Mouse (Mus musculus) spleen, adult 2 months (tissue): Measurements from ENCODE around the gene Nrxn1. TPM values are rescaled to one million over a fixed set of nuclear protein-coding genes. Genes with fewer than 3 reads are reported as not detected.

Source experiments
- DNase-seq, 2 experiments: peaks; one replicate each; pipeline versions ENCODE4 v3.0.0 to v3.0.0-alpha.2; 2012 to 2021; ENCODE audit warnings: low spot score in 2 of 2, low read depth in 1 of 2
- H3K27ac ChIP-seq: fragments of 200-500 bp; 2 replicates; pipeline ENCODE4 v1.5.1; 2012; ENCODE audit warnings: low read length, inconsistent platforms; ENCODE audit not compliant: insufficient read depth
- H3K27me3 ChIP-seq: fragments of 200-500 bp; 2 replicates; pipeline ENCODE4 v1.6.1; 2012; ENCODE audit warnings: mild to moderate bottlenecking, moderate library complexity, low read length, inconsistent platforms; ENCODE audit not compliant: control insufficient read depth, insufficient read depth
- H3K36me3 ChIP-seq: fragments of 200-500 bp; 2 replicates; pipeline ENCODE4 v1.6.1; 2012; ENCODE audit warnings: mild to moderate bottlenecking, low read length, inconsistent platforms; ENCODE audit not compliant: control insufficient read depth, insufficient read depth
- H3K4me1 ChIP-seq: fragments of 200-500 bp; 2 replicates; pipeline ENCODE4 v1.6.1; 2011; ENCODE audit warnings: inconsistent platforms; ENCODE audit not compliant: control insufficient read depth, insufficient read depth, insufficient read length
- H3K4me3 ChIP-seq: fragments of 200-500 bp; 2 replicates; pipeline ENCODE4 v1.5.1; 2011; ENCODE audit warnings: mild to moderate bottlenecking, inconsistent platforms; ENCODE audit not compliant: insufficient read depth, insufficient read length; ENCODE audit errors: extremely low read depth
- CTCF ChIP-seq: fragments of 200-500 bp; IDR thresholded peaks from 2 replicates; pipeline ENCODE4 v1.5.1; 2011; ENCODE audit warnings: mild to moderate bottlenecking, inconsistent platforms; ENCODE audit not compliant: insufficient read depth, insufficient read length, insufficient replicate concordance; ENCODE audit errors: extremely low read depth
- POLR2A ChIP-seq: fragments of 200-500 bp; IDR thresholded peaks from 2 replicates; pipeline ENCODE4 v1.6.1; 2011; ENCODE audit warnings: low read depth, low read length, inconsistent platforms
- WGBS: fragments of 180-500 bp; shearing (Covaris S2); methylation state at CpG from one replicate; pipeline ENCODE4 v1.1.7; 2018; 5-methylcytosine and 5-hydroxymethylcytosine counted together
- polyA plus RNA-seq: library from polyadenylated mRNA; depleted of rRNA; stranded (reverse); fragments of >200 nt; gene quantifications from 2 replicates; pipeline ENCODE4 v1.2.3, GENCODE M21; 2012

The Nrxn1 gene
- polyA plus RNA-seq, 1 experiment = 0.50 TPM

DNA sequence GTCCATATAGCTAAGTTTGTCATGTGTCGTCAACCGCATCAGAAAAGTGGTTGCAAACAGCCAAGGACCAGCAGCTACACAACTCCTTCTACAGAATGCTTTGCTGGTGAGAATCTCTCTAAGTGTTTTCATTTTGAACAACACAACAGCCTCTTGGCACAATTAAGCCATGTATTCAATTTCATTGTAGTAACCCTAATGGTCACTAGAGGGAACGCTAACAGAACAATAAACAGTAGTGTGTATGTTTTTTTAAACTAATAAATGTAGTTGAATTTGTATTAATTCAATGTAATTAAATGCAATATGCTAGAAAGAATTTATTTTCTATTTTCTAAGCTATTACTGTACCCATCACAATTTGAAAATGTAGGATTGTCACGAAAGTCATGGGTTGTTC, 471.0 kb downstream of the Nrxn1 start:
- Histone ChIP-seq H3K4me3 (no peak overlapping the region), H3K36me3 (no peaks in the 10 kb centered on the region), H3K27ac (no peak overlapping the region), H3K27me3 (no peaks in the 10 kb centered on the region), H3K4me1 (no peaks in the 10 kb centered on the region)
- 87% methylated on average over 4 of the region's 4 CpGs for WGBS
- no peak for TF ChIP-seq POLR2A
- TF ChIP-seq CTCF = no peak
- no peak for DNase-seq

DNA sequence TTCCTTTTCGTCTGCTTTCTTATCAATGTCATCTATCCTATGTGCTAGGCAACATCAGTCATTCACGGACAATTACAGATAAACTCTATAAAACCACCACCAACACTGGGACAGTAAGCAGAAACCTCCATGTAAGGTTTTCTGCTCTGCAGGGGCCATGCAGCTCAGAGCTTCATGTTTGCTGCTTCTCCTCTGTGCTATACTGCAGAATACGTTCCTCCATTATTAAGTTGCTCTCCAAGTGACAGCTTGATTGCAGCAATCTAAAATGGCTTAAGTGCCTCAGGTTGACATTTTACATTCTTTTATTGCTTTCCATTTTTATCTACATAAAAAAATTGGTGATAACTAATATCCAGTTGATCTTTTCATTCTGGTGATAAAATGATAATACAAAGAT, 477.9 kb downstream of the Nrxn1 start:
- Histone ChIP-seq H3K27me3 (no peaks in the 10 kb centered on the region), H3K36me3 (no peaks in the 10 kb centered on the region), H3K4me1 (no peaks in the 10 kb centered on the region), H3K4me3 (no peak overlapping the region), H3K27ac (no peak overlapping the region)
- no peak for DNase-seq
- 90% methylated on average over 3 of the region's 3 CpGs for WGBS
- TF ChIP-seq CTCF (no peak), POLR2A (no peak)

DNA sequence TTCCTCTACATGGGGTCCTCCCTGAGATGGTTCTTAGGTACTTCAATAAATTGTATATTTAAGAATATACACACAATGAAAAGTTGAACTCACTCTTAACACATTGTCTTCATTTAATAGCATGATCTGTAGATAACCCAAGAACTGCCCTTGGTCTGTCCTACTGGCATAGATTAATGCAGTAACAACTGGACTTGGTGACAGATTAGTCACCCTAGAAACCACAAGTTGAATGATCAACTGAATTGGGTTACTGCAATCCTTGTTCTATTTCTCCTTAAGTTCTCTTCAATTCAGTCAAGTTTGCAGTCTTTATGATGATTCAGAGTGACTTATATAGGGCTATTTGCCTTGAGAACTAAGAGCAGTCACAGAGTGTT, 485.5 kb downstream of the Nrxn1 start:
- DNase-seq = no peak
- no peaks in the 10 kb centered on the region for H3K36me3 ChIP-seq
- H3K4me3 ChIP-seq = no peak overlapping the region
- no peak overlapping the region for H3K27ac ChIP-seq
- no peaks in the 10 kb centered on the region for H3K27me3 ChIP-seq
- TF ChIP-seq CTCF (no peak), POLR2A (no peak)
- no peaks in the 10 kb centered on the region for H3K4me1 ChIP-seq

- WGBS = 81% methylated on average over 4 of the region's 4 CpGs
- Histone ChIP-seq H3K4me1 (no peaks in the 10 kb centered on the region), H3K36me3 (no peaks in the 10 kb centered on the region), H3K4me3 (no peak overlapping the region), H3K27me3 (no peaks in the 10 kb centered on the region), H3K27ac (no peak overlapping the region)
- DNase-seq = no peak
- TF ChIP-seq POLR2A (no peak), CTCF (no peak)
These were observed 486.0 kb downstream of the Nrxn1 start for GRCm38 (mm10) chr17:90606718-90607426.

- Histone ChIP-seq H3K27me3 (no peaks in the 10 kb centered on the region), H3K4me1 (no peaks in the 10 kb centered on the region), H3K4me3 (no peak overlapping the region), H3K27ac (no peak overlapping the region), H3K36me3 (no peaks in the 10 kb centered on the region)
- DNase-seq = no peak
- 83% methylated on average over 9 of the region's 9 CpGs for WGBS
- TF ChIP-seq CTCF (no peak), POLR2A (no peak)
These were observed 493.0 kb downstream of the Nrxn1 start for GRCm38 (mm10) chr17:90599570-90600524.

DNA sequence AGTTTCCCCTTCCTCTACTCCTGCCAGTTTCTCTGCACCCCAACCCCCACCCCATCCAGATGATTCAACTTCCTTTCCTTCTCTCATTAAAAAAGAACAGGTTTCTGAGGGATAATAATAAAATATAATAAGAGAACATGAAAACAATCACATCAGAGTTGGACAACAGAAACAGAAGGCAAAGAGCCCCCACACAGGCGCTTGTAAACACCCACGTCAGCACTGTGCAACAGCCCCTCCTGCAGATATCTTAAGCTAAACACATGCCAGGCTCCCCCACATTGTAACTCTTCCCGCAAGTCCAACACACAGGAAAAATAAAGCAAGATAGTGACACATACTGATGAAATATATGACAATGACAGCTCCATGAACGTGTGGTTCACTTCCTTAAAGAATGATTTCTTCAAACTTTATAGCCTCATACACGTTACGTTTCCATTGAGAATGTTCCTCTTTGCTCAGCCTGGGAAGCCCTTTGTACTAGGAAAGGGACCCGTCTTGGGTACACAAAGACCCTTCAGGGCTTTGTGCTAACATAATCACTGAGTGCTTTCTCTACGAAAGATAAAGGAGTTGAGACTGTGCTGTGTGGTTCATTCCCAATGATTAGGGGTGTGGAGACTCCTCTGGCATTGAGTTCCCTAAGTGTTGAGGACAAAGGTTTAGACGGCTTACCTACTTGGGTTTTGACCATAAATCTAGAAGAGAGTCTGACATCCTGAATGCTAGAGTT, 497.9 kb downstream of the Nrxn1 start:
- WGBS = 82% methylated on average over 9 of the region's 9 CpGs
- Histone ChIP-seq H3K4me1 (no peaks in the 10 kb centered on the region), H3K36me3 (no peaks in the 10 kb centered on the region)

More for the DNA sequence above, 497.9 kb downstream of the Nrxn1 start:
- no peaks in the 10 kb centered on the region for H3K27me3 ChIP-seq
- DNase-seq = no peak
- no peak overlapping the region for H3K4me3 ChIP-seq
- no peak overlapping the region for H3K27ac ChIP-seq
- TF ChIP-seq CTCF = no peak
- TF ChIP-seq POLR2A = no peak
